Mouse (Mus musculus) liver, embryonic 15.5 days (tissue): ENCODE measurements around the gene Olfr330. TPM values are rescaled to one million over a fixed set of nuclear protein-coding genes. Genes with fewer than 3 reads are reported as not detected.
"Not testable (repeated sequence)": the region's sequence is repeated elsewhere in the genome, so short reads cannot be mapped to it uniquely, and the experiment has no call there.

Experiments used
- ATAC-seq: fragments of 200-750 bp; cut with Nextera tagmentation; 2 replicates; pipeline ENCODE4 v1.8.0; 2017; ENCODE audit warnings: moderate number of reproducible peaks, mild to moderate bottlenecking, moderate library complexity; ENCODE audit not compliant: insufficient read depth
- H3K27ac ChIP-seq: fragments of 300-500 bp; sonication (generic); replicated peaks from 2 replicates; pipeline ENCODE4 v1.5.1; 2015; ENCODE audit warnings: mild to moderate bottlenecking, inconsistent platforms
- H3K27me3 ChIP-seq: fragments of 300-500 bp; sonication (generic); 2 replicates; pipeline ENCODE4 v1.6.1; 2015; ENCODE audit warnings: mild to moderate bottlenecking, inconsistent platforms
- H3K36me3 ChIP-seq: fragments of 300-500 bp; sonication (generic); replicated peaks from 2 replicates; pipeline ENCODE4 v1.6.1; 2015; ENCODE audit warnings: moderate library complexity, mild to moderate bottlenecking, inconsistent platforms
- H3K4me1 ChIP-seq: fragments of 300-500 bp; sonication (generic); replicated peaks from 2 replicates; pipeline ENCODE4 v1.6.1; 2015; ENCODE audit warnings: inconsistent platforms
- H3K4me2 ChIP-seq: fragments of 300-500 bp; sonication (generic); 2 replicates; pipeline ENCODE4 v1.6.1; 2015; ENCODE audit warnings: moderate library complexity, mild to moderate bottlenecking, inconsistent platforms
- H3K4me3 ChIP-seq: fragments of 300-500 bp; sonication (generic); replicated peaks from 2 replicates; pipeline ENCODE4 v1.5.1; 2015; ENCODE audit warnings: mild to moderate bottlenecking, inconsistent platforms
- H3K9ac ChIP-seq: fragments of 300-500 bp; sonication (generic); 2 replicates; pipeline ENCODE4 v1.6.1; 2015; ENCODE audit warnings: moderate library complexity, mild to moderate bottlenecking, inconsistent platforms
- H3K9me3 ChIP-seq: fragments of 300-500 bp; sonication (generic); replicated peaks from 2 replicates; pipeline ENCODE4 v1.6.1; 2016; ENCODE audit warnings: inconsistent platforms
- WGBS: fragments of 180-500 bp; shearing (Covaris S2); methylation state at CpG from one replicate; pipeline ENCODE4 v1.1.7; 2015; ENCODE audit warnings: mixed read lengths; ENCODE audit not compliant: insufficient replicate concordance; 5-methylcytosine and 5-hydroxymethylcytosine counted together
- polyA plus RNA-seq: library from polyadenylated mRNA; unstranded; fragments of >200 nt; fragmentation: Nextera tagmentation; extraction: Ambion mirVana; gene quantifications from 2 replicates; pipeline ENCODE4 v1.2.1, GENCODE M21; 2015

Gene Olfr330
- not detected in 2 replicates for polyA plus RNA-seq

- not testable (repeated sequence) for H3K27me3 ChIP-seq, H3K36me3 ChIP-seq, H3K9ac ChIP-seq, ATAC-seq, H3K27ac ChIP-seq, H3K4me2 ChIP-seq, H3K4me3 ChIP-seq, H3K9me3 ChIP-seq, H3K4me1 ChIP-seq
These were observed at the start of gene Olfr330 for GRCm38 (mm10) chr11:58534736-58535135. Olfr330 (minus strand) TSS chr11:58534836.

GRCm38 (mm10) chr11:58578636-58579035, 44.0 kb upstream of the Olfr330 start:
- H3K9me3 ChIP-seq = no peaks in the 10 kb centered on the region
- H3K4me1 ChIP-seq = no peaks in the 10 kb centered on the region
- peaks cover 9% of the 10 kb centered on the region for H3K27me3 ChIP-seq
- no peak for ATAC-seq
- 56% methylated on average over 8 of the region's 8 CpGs for WGBS
- H3K36me3 ChIP-seq = no peaks in the 10 kb centered on the region
- H3K9ac ChIP-seq = no peak overlapping the region
- H3K4me2 ChIP-seq = no peak overlapping the region
- H3K4me3 ChIP-seq = no peak overlapping the region
- no peak overlapping the region for H3K27ac ChIP-seq

GRCm38 (mm10) chr11:58577430-58577829, 42.8 kb upstream of the Olfr330 start, which contains the start of gene Olfr325:
Olfr325 (plus strand) TSS chr11:58577730.
- WGBS = 52% methylated on average over 1 of the region's 1 CpGs
- no peak within 1 kb of the TSS for H3K4me2 ChIP-seq
- H3K9me3 ChIP-seq = no peaks in the 10 kb centered on the region
- H3K4me1 ChIP-seq = no peaks in the 10 kb centered on the region
- H3K36me3 ChIP-seq = no peaks in the 10 kb centered on the region
- H3K9ac ChIP-seq = no peak within 1 kb of the TSS
- H3K27ac ChIP-seq = no peak within 1 kb of the TSS
- no peak within 1 kb of the TSS for H3K4me3 ChIP-seq
- ATAC-seq = no peak
- peaks cover 9% of the 10 kb centered on the region for H3K27me3 ChIP-seq

DNA sequence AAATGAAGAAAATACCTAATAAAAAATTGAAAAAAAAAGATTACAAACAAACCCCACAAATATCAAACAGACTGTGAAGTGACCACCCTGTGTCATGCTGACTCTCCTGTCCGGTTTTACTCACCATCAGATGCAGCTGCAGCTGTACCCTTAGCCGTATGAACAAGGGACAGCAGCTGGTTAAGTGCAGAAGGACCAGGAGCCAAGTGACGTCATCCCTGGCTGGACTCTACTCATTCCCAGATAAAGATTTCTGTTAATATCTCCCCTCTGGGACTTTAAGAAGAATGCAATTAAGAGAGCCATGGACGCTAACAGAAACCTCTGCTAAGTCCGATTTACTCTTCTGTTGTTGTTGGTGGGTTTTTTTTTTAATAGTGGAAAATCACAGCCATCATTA, 35.8 kb upstream of the Olfr330 start, which contains the start of gene Olfr224:
Gene Olfr224, minus strand, starts transcription at position 149 of the 400 bp plus-strand sequence.
- Histone ChIP-seq H3K9ac (no peak within 1 kb of the TSS), H3K36me3 (no peaks in the 10 kb centered on the region), H3K9me3 (no peaks in the 10 kb centered on the region), H3K27me3 (no peaks in the 10 kb centered on the region), H3K4me2 (no peak within 1 kb of the TSS), H3K27ac (no peak within 1 kb of the TSS), H3K4me1 (no peaks in the 10 kb centered on the region), H3K4me3 (no peak within 1 kb of the TSS)
- no peak for ATAC-seq
- 58% methylated on average over 5 of the region's 5 CpGs for WGBS

- no peaks in the 10 kb centered on the region for H3K9me3 ChIP-seq
- H3K4me3 ChIP-seq = no peak within 1 kb of the TSS
- H3K9ac ChIP-seq = no peak within 1 kb of the TSS
- 53% methylated on average over 1 of the region's 1 CpGs for WGBS
- ATAC-seq = no peak
- no peak within 1 kb of the TSS for H3K4me2 ChIP-seq
- H3K4me1 ChIP-seq = no peaks in the 10 kb centered on the region
- no peak within 1 kb of the TSS for H3K27ac ChIP-seq
- H3K36me3 ChIP-seq = no peaks in the 10 kb centered on the region
- no peaks in the 10 kb centered on the region; the same call in 1 of the 2 replicates for H3K27me3 ChIP-seq
These were observed 20.9 kb upstream of the Olfr330 start, which contains the start of gene Olfr328 for GRCm38 (mm10) chr11:58555536-58555935. Olfr328 (minus strand) TSS chr11:58555636.

DNA sequence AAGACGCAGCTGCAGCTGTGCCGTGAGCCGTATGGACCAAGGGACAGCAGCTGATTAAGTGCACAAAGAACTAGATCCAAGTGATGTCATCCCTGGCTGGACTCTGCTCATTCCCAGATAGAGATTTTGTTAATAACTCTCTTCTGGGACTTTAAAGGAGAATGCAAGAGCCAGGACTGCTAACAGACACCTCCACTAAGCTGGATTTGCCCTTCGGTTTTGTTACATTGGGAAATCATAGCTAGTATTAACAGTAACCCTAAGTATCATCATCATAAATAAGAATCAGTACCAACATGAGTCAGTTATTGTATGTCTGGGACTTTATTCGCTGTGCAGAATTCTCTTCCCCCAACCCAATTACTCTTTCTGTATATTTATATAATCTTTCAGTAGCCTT, 11.7 kb upstream of the Olfr330 start, which contains the start of gene Olfr329-ps:
Gene Olfr329-ps, minus strand, starts transcription at position 101 of the 400 bp plus-strand sequence.
- H3K4me1 ChIP-seq = no peaks in the 10 kb centered on the region
- WGBS = 66% methylated on average over 5 of the region's 5 CpGs
- H3K4me3 ChIP-seq = no peak within 1 kb of the TSS
- no peak within 1 kb of the TSS for H3K4me2 ChIP-seq
- ATAC-seq = no peak
- H3K36me3 ChIP-seq = no peaks in the 10 kb centered on the region
- H3K9me3 ChIP-seq = no peaks in the 10 kb centered on the region
- no peak within 1 kb of the TSS for H3K9ac ChIP-seq
- H3K27me3 ChIP-seq = no peaks in the 10 kb centered on the region
- no peak within 1 kb of the TSS for H3K27ac ChIP-seq

GRCm38 (mm10) chr11:58519756-58520155, 14.9 kb downstream of the Olfr330 start:
- not testable (repeated sequence) for H3K27ac ChIP-seq, H3K4me1 ChIP-seq, H3K9me3 ChIP-seq, ATAC-seq, H3K4me2 ChIP-seq, H3K9ac ChIP-seq, H3K27me3 ChIP-seq, H3K36me3 ChIP-seq, H3K4me3 ChIP-seq
- 71% methylated on average over 7 of the region's 9 CpGs for WGBS

- ATAC-seq, H3K36me3 ChIP-seq, H3K9me3 ChIP-seq, H3K9ac ChIP-seq, H3K27ac ChIP-seq, H3K4me2 ChIP-seq, H3K27me3 ChIP-seq, H3K4me1 ChIP-seq, H3K4me3 ChIP-seq: not testable (repeated sequence)
- WGBS = 73% methylated on average over 18 of the region's 18 CpGs
These were observed 15.7 kb downstream of the Olfr330 start for GRCm38 (mm10) chr11:58518916-58519315.

DNA sequence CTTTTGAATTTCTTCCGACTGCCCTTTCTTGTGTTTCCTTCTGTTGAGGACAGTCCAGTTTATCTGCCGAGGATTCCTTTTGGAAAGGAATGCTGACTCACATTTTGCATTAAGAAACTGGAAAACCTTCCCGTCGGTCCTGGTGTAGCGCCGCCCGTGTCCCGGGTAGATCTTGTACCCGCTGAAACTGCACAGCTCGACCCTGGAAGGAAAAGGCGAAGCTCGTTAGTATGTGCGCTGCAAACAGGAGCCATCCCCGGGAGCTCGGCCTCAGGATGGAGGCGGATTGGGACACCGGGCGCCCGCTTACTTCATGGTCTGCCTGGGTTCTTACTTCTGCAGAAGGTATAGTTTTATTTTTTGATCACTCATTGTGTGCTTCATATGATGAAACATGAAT, 25.6 kb downstream of the Olfr330 start:
- H3K9me3 ChIP-seq, H3K4me2 ChIP-seq: not testable (repeated sequence)
- 68% methylated on average over 19 of the region's 19 CpGs for WGBS

DNA sequence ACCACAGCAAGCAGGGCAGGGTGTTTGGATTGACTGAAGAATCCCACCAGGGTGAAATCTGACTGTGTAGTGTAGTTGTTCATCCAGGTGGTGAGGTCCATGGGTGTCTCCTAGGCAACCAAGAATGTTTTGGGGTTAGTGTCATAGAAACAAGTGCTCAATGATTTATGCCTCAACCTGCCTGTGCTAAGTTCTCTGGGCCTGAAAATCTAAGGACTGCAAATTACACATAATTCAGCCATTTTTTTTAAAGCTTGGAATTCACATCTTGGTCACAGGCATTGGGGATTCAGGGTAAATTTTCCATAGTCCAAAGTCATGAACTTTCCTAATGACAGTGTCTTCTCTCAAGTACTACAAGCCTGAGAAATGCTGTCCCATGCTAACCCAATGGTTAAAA, 32.2 kb downstream of the Olfr330 start, which contains the start of gene Olfr331:
Gene Olfr331, minus strand, starts transcription at position 101 of the 400 bp plus-strand sequence.
- not testable (repeated sequence) for H3K9ac ChIP-seq, H3K9me3 ChIP-seq, H3K4me1 ChIP-seq, H3K27ac ChIP-seq, H3K36me3 ChIP-seq, ATAC-seq, H3K4me2 ChIP-seq, H3K27me3 ChIP-seq, H3K4me3 ChIP-seq

More for the DNA sequence above, 25.6 kb downstream of the Olfr330 start:
- H3K4me1 ChIP-seq, ATAC-seq, H3K27ac ChIP-seq, H3K4me3 ChIP-seq, H3K27me3 ChIP-seq, H3K36me3 ChIP-seq, H3K9ac ChIP-seq: not testable (repeated sequence)

DNA sequence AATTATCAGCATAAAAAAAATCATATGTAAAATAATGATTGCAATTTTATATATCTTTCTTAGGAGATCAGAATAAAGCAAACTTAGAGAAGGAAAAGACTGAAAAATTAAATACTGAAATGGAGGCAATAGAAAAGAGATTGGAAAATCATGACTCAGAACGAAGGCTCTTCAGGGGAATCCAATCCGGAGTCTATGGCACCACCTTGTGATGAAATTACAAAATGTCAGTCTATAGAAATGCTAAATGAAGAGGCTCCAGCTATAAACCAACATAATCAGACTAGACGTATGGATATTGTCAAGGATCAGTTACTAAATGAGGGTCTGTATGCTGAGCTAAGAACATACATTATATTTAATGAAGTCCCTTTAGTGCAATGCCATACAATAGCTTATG, 35.3 kb downstream of the Olfr330 start:
- no peak for ATAC-seq

GRCm38 (mm10) chr11:58498761-58499160, 35.9 kb downstream of the Olfr330 start:
- Histone ChIP-seq H3K27me3 (no peaks in the 10 kb centered on the region), H3K36me3 (no peaks in the 10 kb centered on the region), H3K4me1 (no peaks in the 10 kb centered on the region), H3K9ac (no peak overlapping the region), H3K9me3 (no peaks in the 10 kb centered on the region), H3K27ac (no peak overlapping the region), H3K4me3 (no peak overlapping the region), H3K4me2 (no peak overlapping the region)
- no peak for ATAC-seq
- 67% methylated on average over 9 of the region's 9 CpGs for WGBS

More for the DNA sequence above, 35.3 kb downstream of the Olfr330 start:
- no peaks in the 10 kb centered on the region for H3K27me3 ChIP-seq
- no peaks in the 10 kb centered on the region for H3K9me3 ChIP-seq
- no peak overlapping the region for H3K27ac ChIP-seq
- WGBS = 50% methylated on average over 3 of the region's 3 CpGs
- H3K4me3 ChIP-seq = no peak overlapping the region
- no peak overlapping the region for H3K9ac ChIP-seq
- no peaks in the 10 kb centered on the region for H3K36me3 ChIP-seq
- H3K4me1 ChIP-seq = no peaks in the 10 kb centered on the region
- H3K4me2 ChIP-seq = no peak overlapping the region
